Mouse (Mus musculus): Measurements from ENCODE around the gene Slc25a21. TPM values are rescaled to one million over a fixed set of nuclear protein-coding genes. Genes with fewer than 3 reads are reported as not detected.

The Slc25a21 gene
- polyA plus RNA-seq, 1 experiment from 2014 or later, result 0.13 TPM

DNA sequence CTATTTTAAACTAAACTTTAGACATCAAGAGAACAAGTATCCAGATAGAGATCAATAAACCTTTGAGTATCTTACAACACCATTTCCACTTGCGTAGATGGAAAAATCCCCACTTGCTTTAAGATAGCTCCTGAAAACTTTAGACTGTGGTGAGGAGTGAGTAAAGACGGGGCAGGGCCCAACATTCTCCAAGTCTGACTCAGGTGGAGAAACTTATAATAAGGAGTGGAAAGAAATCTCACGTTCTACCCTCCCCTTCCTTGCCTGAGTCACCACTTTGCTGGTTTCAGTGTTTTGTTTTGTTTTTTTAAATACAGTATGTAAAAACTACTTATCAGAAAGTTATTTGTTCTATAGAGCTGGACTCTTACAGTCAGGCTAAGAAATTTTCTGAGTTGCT, 417.7 kb downstream of the Slc25a21 start:
- no peaks in the 10 kb centered on the region for H3K36me3 ChIP-seq (ENCODE audit: insufficient read depth)
- H3K4me2 ChIP-seq, result no peak overlapping the region
- H3K4me3 ChIP-seq (ENCODE audit: low read depth, low read length), result no peak overlapping the region
- no peaks in the 10 kb centered on the region for H3K27me3 ChIP-seq (ENCODE audit: insufficient read depth, low read length)
- WGBS, result 83% methylated on average over 3 of the region's 3 CpGs
- ATAC-seq (ENCODE audit: insufficient read depth) (no peak), DNase-seq (no peak)
- no peak overlapping the region for H3K27ac ChIP-seq (ENCODE audit: low read depth)
- no peak overlapping the region for H3K9ac ChIP-seq
- no peaks in the 10 kb centered on the region for H3K4me1 ChIP-seq (ENCODE audit: insufficient read depth)
- no peak for TF ChIP-seq CTCF (IDR thresholded peaks at IDR 0.05; ENCODE audit: low read depth)
- no peaks in the 10 kb centered on the region for H3K9me3 ChIP-seq (ENCODE audit: low read depth, low read length)

- Histone ChIP-seq H3K27ac (ENCODE audit: low read depth) (no peak overlapping the region), H3K9ac (no peak overlapping the region), H3K4me1 (ENCODE audit: insufficient read depth) (no peaks in the 10 kb centered on the region), H3K27me3 (ENCODE audit: insufficient read depth, low read length) (no peaks in the 10 kb centered on the region), H3K4me3 (ENCODE audit: low read depth, low read length) (no peak overlapping the region), H3K36me3 (ENCODE audit: insufficient read depth) (no peaks in the 10 kb centered on the region), H3K9me3 (ENCODE audit: low read depth, low read length) (no peaks in the 10 kb centered on the region), H3K4me2 (no peak overlapping the region)
- no peak for DNase-seq
- no peak for TF ChIP-seq CTCF (IDR thresholded peaks at IDR 0.05; ENCODE audit: low read depth)
- no peak for ATAC-seq (ENCODE audit: insufficient read depth)
- 66% methylated on average over 6 of the region's 6 CpGs for WGBS
Observed at GRCm38 (mm10) chr12:56773941-56774340, 423.3 kb downstream of the Slc25a21 start.

DNA sequence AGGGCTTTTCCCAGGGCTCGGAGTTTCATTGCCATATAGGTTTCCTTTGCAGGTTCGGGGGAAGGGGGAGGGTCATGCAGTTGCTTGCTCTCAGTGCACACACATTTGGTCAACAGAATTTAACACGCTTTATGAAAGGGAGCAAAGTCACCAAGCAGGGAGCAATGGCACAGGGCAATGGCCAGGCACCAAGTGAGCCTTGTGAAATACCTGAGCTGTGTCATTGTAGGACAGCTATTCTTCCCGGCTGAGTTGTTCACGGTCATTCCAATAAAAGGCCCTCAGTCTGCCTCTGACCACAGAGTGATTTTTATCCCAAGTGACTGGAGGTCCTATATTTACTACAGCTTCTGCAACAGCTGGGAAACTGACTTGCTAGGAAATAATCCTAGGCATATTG, 427.9 kb downstream of the Slc25a21 start:
- 87% methylated on average over 5 of the region's 5 CpGs for WGBS
- no peak for DNase-seq
- Histone ChIP-seq H3K36me3 (ENCODE audit: insufficient read depth) (no peaks in the 10 kb centered on the region), H3K9ac (no peak overlapping the region), H3K27me3 (ENCODE audit: insufficient read depth, low read length) (no peaks in the 10 kb centered on the region), H3K4me2 (no peak overlapping the region), H3K9me3 (ENCODE audit: low read depth, low read length) (no peaks in the 10 kb centered on the region), H3K27ac (ENCODE audit: low read depth) (no peak overlapping the region), H3K4me1 (ENCODE audit: insufficient read depth) (no peaks in the 10 kb centered on the region), H3K4me3 (ENCODE audit: low read depth, low read length) (no peak overlapping the region)
- no peak for TF ChIP-seq CTCF (IDR thresholded peaks at IDR 0.05; ENCODE audit: low read depth)
- no peak for ATAC-seq (ENCODE audit: insufficient read depth)

DNA sequence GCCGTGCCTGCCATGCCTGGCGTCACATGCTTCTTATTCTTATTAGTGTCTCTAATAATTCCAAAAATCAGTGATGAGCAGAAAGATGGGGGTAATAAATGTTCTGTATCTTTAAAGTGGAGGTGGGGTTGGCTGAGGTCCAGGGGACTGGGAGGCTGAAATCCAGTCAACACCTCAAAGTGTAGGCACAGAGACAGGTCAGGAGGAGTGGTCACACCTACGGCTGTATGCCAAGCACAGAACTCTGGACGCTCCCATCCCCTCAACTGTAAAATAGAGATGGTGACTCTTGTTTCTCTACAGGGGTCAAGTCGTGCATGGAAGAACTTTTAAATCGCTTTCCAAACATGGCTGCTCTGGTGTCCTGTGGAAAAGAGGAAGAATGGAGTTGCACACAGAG, 429.8 kb downstream of the Slc25a21 start:
- H3K27ac ChIP-seq (ENCODE audit: low read depth), result no peak overlapping the region
- no peak for TF ChIP-seq CTCF (IDR thresholded peaks at IDR 0.05; ENCODE audit: low read depth)
- ATAC-seq (ENCODE audit: insufficient read depth) (no peak), DNase-seq (no peak)
- no peak overlapping the region for H3K4me3 ChIP-seq (ENCODE audit: low read depth, low read length)
- no peak overlapping the region for H3K9ac ChIP-seq
- no peaks in the 10 kb centered on the region for H3K36me3 ChIP-seq (ENCODE audit: insufficient read depth)
- H3K4me2 ChIP-seq, result no peak overlapping the region
- H3K9me3 ChIP-seq (ENCODE audit: low read depth, low read length), result no peaks in the 10 kb centered on the region
- H3K4me1 ChIP-seq (ENCODE audit: insufficient read depth), result no peaks in the 10 kb centered on the region
- H3K27me3 ChIP-seq (ENCODE audit: insufficient read depth, low read length), result no peaks in the 10 kb centered on the region
- 69% methylated on average over 6 of the region's 6 CpGs for WGBS

DNA sequence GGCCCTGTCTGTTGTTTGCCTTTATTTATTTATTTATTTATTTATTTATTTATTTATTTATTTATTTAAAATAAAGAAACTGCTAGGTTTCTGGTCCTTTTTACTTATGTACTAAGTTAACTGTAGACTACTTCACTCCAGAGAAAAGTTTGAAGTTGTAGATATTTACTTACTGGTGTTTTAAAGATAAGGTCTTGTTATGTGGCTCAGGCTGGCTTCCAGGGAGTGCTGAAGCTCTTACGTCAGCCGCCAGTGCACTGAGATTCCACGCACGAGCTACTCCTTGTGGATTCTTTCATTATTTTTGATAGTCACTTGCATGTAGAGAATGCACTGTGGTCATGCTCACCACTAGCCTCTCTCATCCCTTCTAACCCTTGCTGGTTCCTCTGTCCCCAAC, 460.2 kb downstream of the Slc25a21 start:
- no peak for TF ChIP-seq CTCF (IDR thresholded peaks at IDR 0.05; ENCODE audit: low read depth)
- WGBS, result 50% methylated on average over 4 of the region's 4 CpGs
- H3K4me2 ChIP-seq, result no peak overlapping the region
- ATAC-seq (ENCODE audit: insufficient read depth) (no peak), DNase-seq (no peak)
- no peaks in the 10 kb centered on the region for H3K4me1 ChIP-seq (ENCODE audit: insufficient read depth)
- no peaks in the 10 kb centered on the region for H3K27me3 ChIP-seq (ENCODE audit: insufficient read depth, low read length)
- no peaks in the 10 kb centered on the region for H3K9me3 ChIP-seq (ENCODE audit: low read depth, low read length)
- no peak overlapping the region for H3K9ac ChIP-seq
- no peaks in the 10 kb centered on the region for H3K36me3 ChIP-seq (ENCODE audit: insufficient read depth)
- no peak overlapping the region for H3K27ac ChIP-seq (ENCODE audit: low read depth)
- no peak overlapping the region for H3K4me3 ChIP-seq (ENCODE audit: low read depth, low read length)

DNA sequence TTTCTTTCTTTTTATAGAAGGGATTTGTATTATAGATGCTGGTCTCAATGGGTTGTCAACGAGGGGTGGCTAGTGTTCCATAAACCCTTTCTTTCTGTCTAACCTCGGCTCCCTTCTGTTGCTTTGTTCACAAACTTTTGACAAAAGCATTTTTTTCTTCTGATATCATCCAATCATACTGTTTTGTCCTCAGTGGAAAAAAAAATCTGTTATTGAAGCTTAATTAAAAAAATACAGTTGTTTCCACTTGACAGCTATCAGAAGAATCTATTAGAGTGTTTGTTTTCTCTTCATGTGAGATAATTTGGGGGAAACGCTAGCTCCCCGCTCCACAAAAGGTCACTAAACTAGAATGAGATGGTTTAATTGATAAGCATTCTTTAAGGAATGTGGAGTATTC, 469.6 kb downstream of the Slc25a21 start:
- DNase-seq, result no peak
- 35% methylated on average over 4 of the region's 4 CpGs for WGBS
- Histone ChIP-seq H3K4me3 (ENCODE audit: low read depth, low read length) (no peak overlapping the region), H3K27ac (ENCODE audit: low read depth) (no peak overlapping the region), H3K9ac (no peak overlapping the region), H3K4me1 (ENCODE audit: insufficient read depth) (no peaks in the 10 kb centered on the region), H3K9me3 (ENCODE audit: low read depth, low read length) (no peaks in the 10 kb centered on the region), H3K4me2 (no peak overlapping the region), H3K36me3 (ENCODE audit: insufficient read depth) (no peaks in the 10 kb centered on the region), H3K27me3 (ENCODE audit: insufficient read depth, low read length) (no peaks in the 10 kb centered on the region)
- no peak for ATAC-seq (ENCODE audit: insufficient read depth)
- no peak for TF ChIP-seq CTCF (IDR thresholded peaks at IDR 0.05; ENCODE audit: low read depth)

DNA sequence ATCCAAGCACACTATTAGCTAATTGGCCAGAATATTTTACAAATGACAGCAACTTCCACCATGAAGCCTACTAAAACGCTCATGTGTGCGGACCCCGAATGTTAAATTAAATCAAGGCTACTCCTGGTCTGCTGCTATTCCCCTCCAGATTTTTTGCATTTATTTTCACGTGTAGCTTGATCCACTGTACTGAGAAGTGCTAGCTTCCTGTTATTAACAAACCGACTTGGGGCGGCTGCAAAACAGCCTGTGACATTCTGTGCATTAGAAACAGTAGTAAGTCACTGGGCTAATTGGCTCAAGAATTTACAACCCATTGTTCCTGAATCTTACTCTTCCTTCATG, 478.6 kb downstream of the Slc25a21 start:
- Histone ChIP-seq H3K4me3 (ENCODE audit: low read depth, low read length) (no peak overlapping the region), H3K36me3 (ENCODE audit: insufficient read depth) (no peaks in the 10 kb centered on the region), H3K27me3 (ENCODE audit: insufficient read depth, low read length) (no peaks in the 10 kb centered on the region), H3K4me1 (ENCODE audit: insufficient read depth) (no peaks in the 10 kb centered on the region), H3K9me3 (ENCODE audit: low read depth, low read length) (no peaks in the 10 kb centered on the region), H3K9ac (no peak overlapping the region), H3K27ac (ENCODE audit: low read depth) (no peak overlapping the region), H3K4me2 (no peak overlapping the region)
- DNase-seq (no peak), ATAC-seq (ENCODE audit: insufficient read depth) (no peak)
- WGBS, result 44% methylated on average over 6 of the region's 6 CpGs
- no peak for TF ChIP-seq CTCF (IDR thresholded peaks at IDR 0.05; ENCODE audit: low read depth)
